Mouse (Mus musculus) neural tube, embryonic 15.5 days (tissue): ENCODE results near the gene Syt1. TPM values are rescaled to one million over a fixed set of nuclear protein-coding genes. Genes with fewer than 3 reads are reported as not detected.
A peak's percentile ranks its signal among the peaks of the same experiment; 100 is the strongest.

ENCODE experiments used
- ATAC-seq: fragments of 200-750 bp; cut with Nextera tagmentation; 2 replicates; pipeline ENCODE4 v1.8.0; 2017; ENCODE audit warnings: mild to moderate bottlenecking, moderate TSS enrichment, moderate library complexity; ENCODE audit not compliant: low FRiP score
- H3K27ac ChIP-seq: fragments of 300-500 bp; sonication (generic); replicated peaks from 2 replicates; pipeline ENCODE4 v1.5.1; 2015; ENCODE audit warnings: mild to moderate bottlenecking, inconsistent platforms
- H3K27me3 ChIP-seq: fragments of 300-500 bp; sonication (generic); replicated peaks from 2 replicates; pipeline ENCODE4 v1.6.1; 2015; ENCODE audit warnings: inconsistent platforms
- H3K36me3 ChIP-seq: fragments of 300-500 bp; sonication (generic); 2 replicates; pipeline ENCODE4 v1.6.1; 2015; ENCODE audit warnings: inconsistent platforms
- H3K4me1 ChIP-seq: fragments of 300-500 bp; sonication (generic); 2 replicates; pipeline ENCODE4 v1.6.1; 2015; ENCODE audit warnings: inconsistent platforms
- H3K4me2 ChIP-seq: fragments of 300-500 bp; sonication (generic); 2 replicates; pipeline ENCODE4 v1.6.1; 2015; ENCODE audit warnings: inconsistent platforms, mild to moderate bottlenecking, moderate library complexity
- H3K4me3 ChIP-seq: fragments of 300-500 bp; sonication (generic); replicated peaks from 2 replicates; pipeline ENCODE4 v1.5.1; 2015; ENCODE audit warnings: mild to moderate bottlenecking, inconsistent platforms
- H3K9ac ChIP-seq: fragments of 300-500 bp; sonication (generic); replicated peaks from 2 replicates; pipeline ENCODE4 v1.6.1; 2015; ENCODE audit warnings: mild to moderate bottlenecking, inconsistent platforms
- H3K9me3 ChIP-seq: fragments of 300-500 bp; sonication (generic); replicated peaks from 2 replicates; pipeline ENCODE4 v1.6.1; 2016; ENCODE audit warnings: inconsistent platforms
- WGBS: fragments of 180-500 bp; shearing (Covaris S2); methylation state at CpG from one replicate; pipeline ENCODE4 v1.1.7; 2015; ENCODE audit warnings: mixed read lengths; 5-methylcytosine and 5-hydroxymethylcytosine counted together
- polyA plus RNA-seq: library from polyadenylated mRNA; unstranded; fragments of >200 nt; fragmentation: Nextera tagmentation; extraction: Ambion mirVana; gene quantifications from 2 replicates; pipeline ENCODE4 v1.2.1, GENCODE M21; 2015

Syt1 gene
- polyA plus RNA-seq, 1 experiment from 2014 or later: 116 TPM

- Histone ChIP-seq H3K4me1 (peaks cover 18% of the 10 kb centered on the region), H3K9me3 (no peaks in the 10 kb centered on the region), H3K36me3 (no peaks in the 10 kb centered on the region), H3K4me2 (no peak overlapping the region), H3K4me3 (no peak overlapping the region), H3K27ac (no peak overlapping the region), H3K9ac (no peak overlapping the region), H3K27me3 (no peaks in the 10 kb centered on the region)
- WGBS: 54% methylated on average over 6 of the region's 6 CpGs
- no peak; the same call in 1 of the 2 replicates for ATAC-seq
Measured at GRCm38 (mm10) chr10:108569568-108570139, 441.1 kb downstream of the Syt1 start.

GRCm38 (mm10) chr10:108568925-108569324, 441.9 kb downstream of the Syt1 start:
- Histone ChIP-seq H3K36me3 (no peaks in the 10 kb centered on the region), H3K27me3 (no peaks in the 10 kb centered on the region), H3K9me3 (no peaks in the 10 kb centered on the region), H3K4me2 (no peak overlapping the region), H3K4me3 (no peak overlapping the region), H3K9ac (no peak overlapping the region), H3K4me1 (peaks cover 18% of the 10 kb centered on the region), H3K27ac (no peak overlapping the region)
- WGBS: 30% methylated on average over 6 of the region's 6 CpGs
- ATAC-seq: no peak

- Histone ChIP-seq H3K4me3 (no peak overlapping the region), H3K36me3 (no peaks in the 10 kb centered on the region), H3K27ac (0 out of 2 replicates have a peak overlapping the region, but pooled peaks have one; percentile 29), H3K9ac (no peak overlapping the region), H3K27me3 (no peaks in the 10 kb centered on the region), H3K9me3 (no peaks in the 10 kb centered on the region), H3K4me2 (peak overlapping the region; percentile 19), H3K4me1 (peaks cover 18% of the 10 kb centered on the region)
- 6% methylated on average over 8 of the region's 8 CpGs for WGBS
- ATAC-seq: 0 out of 2 replicates have a peak, but pooled peaks have one; percentile 45
Measured at GRCm38 (mm10) chr10:108568136-108568535, 442.6 kb downstream of the Syt1 start.

- WGBS: 94% methylated on average over 6 of the region's 6 CpGs
- H3K9me3 ChIP-seq: no peaks in the 10 kb centered on the region
- no peak overlapping the region for H3K27ac ChIP-seq
- no peak overlapping the region for H3K9ac ChIP-seq
- H3K4me1 ChIP-seq: peaks cover 18% of the 10 kb centered on the region
- H3K4me3 ChIP-seq: no peak overlapping the region
- no peaks in the 10 kb centered on the region for H3K27me3 ChIP-seq
- H3K36me3 ChIP-seq: no peaks in the 10 kb centered on the region
- H3K4me2 ChIP-seq: no peak overlapping the region
- ATAC-seq: no peak
Measured at GRCm38 (mm10) chr10:108567456-108567855, 443.3 kb downstream of the Syt1 start.

GRCm38 (mm10) chr10:108559607-108559908, 451.2 kb downstream of the Syt1 start:
- peak overlapping the region; percentile 51; the same call in 1 of the 2 replicates for H3K27ac ChIP-seq
- no peak overlapping the region for H3K9ac ChIP-seq
- ATAC-seq: no peak
- H3K9me3 ChIP-seq: no peaks in the 10 kb centered on the region
- no peak overlapping the region for H3K4me3 ChIP-seq
- H3K27me3 ChIP-seq: no peaks in the 10 kb centered on the region
- WGBS: 52% methylated on average over 2 of the region's 2 CpGs
- H3K4me2 ChIP-seq: no peak overlapping the region
- H3K4me1 ChIP-seq: peaks cover 5% of the 10 kb centered on the region; the same call in 1 of the 2 replicates
- no peaks in the 10 kb centered on the region for H3K36me3 ChIP-seq

GRCm38 (mm10) chr10:108558812-108559606, 451.8 kb downstream of the Syt1 start:
- H3K4me1 ChIP-seq: peaks cover 5% of the 10 kb centered on the region; the same call in 1 of the 2 replicates
- no peaks in the 10 kb centered on the region for H3K9me3 ChIP-seq
- H3K27me3 ChIP-seq: no peaks in the 10 kb centered on the region
- H3K9ac ChIP-seq: no peak overlapping the region
- H3K27ac ChIP-seq: 0 out of 2 replicates have a peak overlapping the region, but pooled peaks have one; percentile 51
- WGBS: 55% methylated on average over 19 of the region's 19 CpGs
- H3K4me3 ChIP-seq: no peak overlapping the region
- ATAC-seq: peak; percentile 47
- no peaks in the 10 kb centered on the region for H3K36me3 ChIP-seq
- no peak overlapping the region for H3K4me2 ChIP-seq

- no peaks in the 10 kb centered on the region for H3K27me3 ChIP-seq
- no peak overlapping the region for H3K4me3 ChIP-seq
- H3K9ac ChIP-seq: no peak overlapping the region
- no peak overlapping the region for H3K4me2 ChIP-seq
- no peaks in the 10 kb centered on the region for H3K36me3 ChIP-seq
- WGBS: 81% methylated on average over 6 of the region's 6 CpGs
- no peaks in the 10 kb centered on the region for H3K9me3 ChIP-seq
- H3K4me1 ChIP-seq: no peaks in the 10 kb centered on the region
- H3K27ac ChIP-seq: no peak overlapping the region
- no peak for ATAC-seq
Measured at GRCm38 (mm10) chr10:108552544-108552943, 458.2 kb downstream of the Syt1 start.

GRCm38 (mm10) chr10:108545715-108546114, 465.1 kb downstream of the Syt1 start:
- WGBS: 94% methylated on average over 3 of the region's 3 CpGs
- Histone ChIP-seq H3K9me3 (no peaks in the 10 kb centered on the region), H3K4me1 (no peaks in the 10 kb centered on the region), H3K27ac (no peak overlapping the region), H3K4me3 (no peak overlapping the region), H3K27me3 (no peaks in the 10 kb centered on the region), H3K36me3 (no peaks in the 10 kb centered on the region), H3K4me2 (no peak overlapping the region), H3K9ac (no peak overlapping the region)
- ATAC-seq: no peak

GRCm38 (mm10) chr10:108541555-108541954, 469.2 kb downstream of the Syt1 start:
- Histone ChIP-seq H3K4me1 (no peaks in the 10 kb centered on the region), H3K9me3 (no peaks in the 10 kb centered on the region), H3K4me2 (no peak overlapping the region), H3K27ac (no peak overlapping the region), H3K4me3 (no peak overlapping the region), H3K9ac (no peak overlapping the region), H3K27me3 (no peaks in the 10 kb centered on the region), H3K36me3 (no peaks in the 10 kb centered on the region)
- no peak for ATAC-seq
- 85% methylated on average over 9 of the region's 9 CpGs for WGBS

GRCm38 (mm10) chr10:108538546-108538945, 472.2 kb downstream of the Syt1 start:
- 82% methylated on average over 3 of the region's 3 CpGs for WGBS
- Histone ChIP-seq H3K27ac (no peak overlapping the region), H3K9ac (no peak overlapping the region), H3K9me3 (no peaks in the 10 kb centered on the region), H3K27me3 (no peaks in the 10 kb centered on the region), H3K4me1 (no peaks in the 10 kb centered on the region), H3K36me3 (no peaks in the 10 kb centered on the region), H3K4me3 (no peak overlapping the region), H3K4me2 (no peak overlapping the region)
- ATAC-seq: no peak

GRCm38 (mm10) chr10:108537641-108538040, 473.1 kb downstream of the Syt1 start:
- ATAC-seq: no peak
- Histone ChIP-seq H3K9me3 (no peaks in the 10 kb centered on the region), H3K27ac (no peak overlapping the region), H3K4me2 (no peak overlapping the region), H3K36me3 (no peaks in the 10 kb centered on the region), H3K9ac (no peak overlapping the region), H3K27me3 (no peaks in the 10 kb centered on the region), H3K4me3 (no peak overlapping the region), H3K4me1 (no peaks in the 10 kb centered on the region)
- WGBS: 76% methylated on average over 9 of the region's 9 CpGs

GRCm38 (mm10) chr10:108535922-108536321, 474.9 kb downstream of the Syt1 start:
- Histone ChIP-seq H3K9me3 (no peaks in the 10 kb centered on the region), H3K36me3 (no peaks in the 10 kb centered on the region), H3K9ac (no peak overlapping the region), H3K4me1 (no peaks in the 10 kb centered on the region; the same call in 1 of the 2 replicates), H3K27ac (no peak overlapping the region), H3K27me3 (no peaks in the 10 kb centered on the region), H3K4me2 (no peak overlapping the region), H3K4me3 (no peak overlapping the region)
- 50% methylated on average over 5 of the region's 5 CpGs for WGBS
- no peak for ATAC-seq
